Mouse (Mus musculus) layer of hippocampus, adult 9-10 months (tissue): ENCODE measurements around the gene Rbck1.
"Not testable (repeated sequence)": the region's sequence is repeated elsewhere in the genome, so short reads cannot be mapped to it uniquely, and the experiment has no call there.

Source experiments
- DNase-seq: peaks from one replicate; pipeline ENCODE4 v3.0.0; 2022; ENCODE audit warnings: low spot score

Gene Rbck1

DNA sequence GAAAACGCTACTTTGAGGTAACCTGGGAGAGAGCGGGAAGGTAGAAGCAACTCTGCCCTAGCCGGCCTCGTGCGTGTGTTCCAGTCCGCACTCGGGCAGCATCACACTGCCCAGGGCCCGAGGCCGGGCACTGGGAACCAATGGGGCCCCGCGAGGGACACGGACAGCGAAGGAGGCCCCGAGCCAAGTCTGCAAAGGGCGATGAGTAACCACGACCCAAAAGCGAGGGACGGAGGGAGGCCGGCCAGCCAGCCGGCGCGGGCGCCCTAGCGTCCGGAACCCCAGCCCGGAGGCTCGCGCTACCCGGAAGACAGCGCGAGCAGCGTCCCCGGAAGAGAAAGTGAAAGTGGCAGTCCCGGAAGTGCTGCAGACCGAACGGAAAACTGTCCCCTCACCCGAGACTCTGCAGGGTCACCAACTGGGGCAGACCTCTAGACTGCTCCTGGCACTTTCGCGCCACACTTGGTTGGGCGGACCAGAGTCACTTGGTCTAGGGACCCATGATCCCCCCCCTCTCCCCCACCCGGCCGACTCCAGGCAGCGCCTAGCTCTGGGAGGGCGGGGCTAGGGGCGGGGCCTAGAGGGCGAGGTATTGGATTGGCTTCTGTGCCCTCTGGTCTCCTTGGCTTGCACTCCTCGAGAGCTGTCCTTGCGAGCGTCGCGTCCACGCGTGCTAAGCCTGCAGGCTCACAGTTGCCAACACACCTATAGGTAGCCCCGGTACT, at the start of gene Rbck1:
Rbck1 (minus strand) TSS at position 553 of the 725 bp plus-strand sequence.
- peak; percentile 73 for DNase-seq

DNA sequence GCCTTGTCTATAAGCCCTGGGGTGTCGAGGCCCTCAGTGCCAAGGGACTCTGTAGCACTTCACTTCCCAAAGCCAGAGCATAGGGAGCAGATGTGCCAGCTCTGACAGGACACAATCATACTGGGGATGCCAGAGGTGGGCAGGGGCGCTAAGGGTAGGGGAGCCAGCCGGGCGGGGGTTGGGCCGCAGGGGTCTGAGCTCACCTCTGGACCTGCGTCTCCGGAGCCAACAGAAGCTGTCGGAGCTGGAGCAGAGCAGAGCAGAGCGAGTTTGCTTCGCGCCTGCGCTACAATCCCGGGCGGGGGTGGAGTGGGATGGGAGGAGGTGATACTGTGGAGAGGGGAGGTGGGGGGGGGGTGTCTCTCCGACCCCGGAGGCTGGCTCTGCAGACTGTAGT, 43.9 kb upstream of the Rbck1 start, which contains the start of gene Nrsn2:
Nrsn2 (minus strand) TSS at position 294 of the 397 bp plus-strand sequence.
- DNase-seq, result no peak

DNA sequence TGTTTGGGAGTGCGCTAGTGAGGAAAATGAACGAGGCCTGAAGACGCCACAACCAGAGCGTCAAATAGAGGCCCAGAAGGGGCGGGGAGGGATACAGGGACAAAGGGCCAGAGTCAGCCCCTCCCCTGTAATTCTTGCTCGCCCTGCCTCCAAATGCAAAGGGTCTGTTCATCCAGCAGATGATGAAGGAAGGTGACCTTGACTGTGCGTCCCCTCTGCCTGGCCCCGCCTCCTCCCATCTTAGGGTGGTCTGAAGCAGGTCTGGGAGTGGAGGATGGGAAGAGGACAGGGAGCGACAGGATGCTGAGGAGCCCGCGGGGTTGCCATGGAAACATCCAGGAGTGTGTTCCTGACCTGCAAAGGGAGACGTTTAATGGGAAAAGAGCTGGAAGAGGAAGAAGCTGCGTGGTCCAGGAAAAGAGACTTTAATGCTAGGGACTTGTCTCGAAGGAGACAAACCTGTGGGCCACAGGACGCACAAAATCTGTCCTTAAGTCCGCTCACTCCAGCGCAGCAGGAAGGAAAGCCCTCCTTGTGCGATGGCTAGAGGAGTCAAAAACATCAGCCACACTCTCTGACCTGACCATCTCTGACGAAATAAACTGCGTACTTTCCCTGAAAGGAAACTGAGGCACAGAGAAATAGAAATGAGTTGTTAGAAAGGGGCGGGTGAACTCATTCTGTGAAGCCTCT, 43.3 kb upstream of the Rbck1 start:
- no peak for DNase-seq

DNA sequence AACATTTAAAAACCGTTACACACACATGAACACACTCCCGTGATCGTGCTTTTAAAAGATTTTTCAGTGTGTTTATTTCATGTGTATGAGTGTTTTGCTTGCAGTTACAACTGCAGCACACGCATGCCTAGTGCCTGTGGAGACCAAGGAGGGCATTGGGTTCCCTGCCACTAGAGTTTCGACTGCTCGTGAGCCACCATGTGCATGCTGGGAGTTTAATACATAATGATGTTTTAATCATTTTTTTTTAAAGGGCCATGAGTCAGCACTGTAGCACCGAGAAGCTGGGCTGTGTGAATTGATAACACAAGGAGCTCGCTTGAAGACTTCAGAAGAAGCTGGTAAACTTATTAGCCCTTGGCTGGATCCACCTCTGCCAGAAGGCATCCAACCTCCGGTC, 41.1 kb upstream of the Rbck1 start:
- DNase-seq, result no peak

DNA sequence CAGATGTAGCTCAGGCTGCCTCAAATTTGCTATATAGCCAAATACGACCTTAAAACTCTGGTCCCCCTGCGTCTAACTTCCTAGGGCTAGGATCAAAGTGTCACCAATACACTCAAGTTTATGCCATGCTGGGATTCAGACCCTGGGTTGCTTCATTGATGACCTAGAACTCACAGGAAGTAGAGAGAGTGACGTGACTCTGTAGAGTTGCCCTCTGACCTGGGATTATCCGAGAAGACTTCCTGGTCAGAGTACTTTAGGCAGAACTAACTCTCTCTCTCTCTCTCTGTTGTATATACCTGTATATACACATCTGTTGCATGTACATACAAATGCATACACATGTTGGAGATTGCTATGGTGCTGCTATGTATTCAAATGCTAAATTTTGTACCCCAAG, 40.2 kb upstream of the Rbck1 start:
- DNase-seq, result no peak

DNA sequence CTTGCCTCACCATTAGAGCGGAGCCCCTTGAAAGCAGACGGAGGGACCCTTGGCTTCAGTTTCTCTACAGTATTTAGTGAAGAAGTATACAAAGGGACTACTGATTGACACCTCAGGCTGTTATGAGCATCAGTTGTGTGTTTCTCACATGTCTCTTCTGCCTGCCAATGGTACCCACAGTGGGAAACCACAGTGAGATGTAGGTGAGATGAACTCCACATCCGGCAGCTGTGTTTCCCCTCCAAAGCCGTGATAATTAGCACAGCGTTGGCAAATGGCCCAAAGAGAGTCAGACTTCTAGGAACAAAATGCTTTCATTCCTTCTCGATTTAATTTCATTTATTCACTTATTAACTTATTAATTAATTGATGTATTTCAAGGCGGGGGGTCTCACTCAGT, 39.7 kb upstream of the Rbck1 start:
- no peak for DNase-seq

DNA sequence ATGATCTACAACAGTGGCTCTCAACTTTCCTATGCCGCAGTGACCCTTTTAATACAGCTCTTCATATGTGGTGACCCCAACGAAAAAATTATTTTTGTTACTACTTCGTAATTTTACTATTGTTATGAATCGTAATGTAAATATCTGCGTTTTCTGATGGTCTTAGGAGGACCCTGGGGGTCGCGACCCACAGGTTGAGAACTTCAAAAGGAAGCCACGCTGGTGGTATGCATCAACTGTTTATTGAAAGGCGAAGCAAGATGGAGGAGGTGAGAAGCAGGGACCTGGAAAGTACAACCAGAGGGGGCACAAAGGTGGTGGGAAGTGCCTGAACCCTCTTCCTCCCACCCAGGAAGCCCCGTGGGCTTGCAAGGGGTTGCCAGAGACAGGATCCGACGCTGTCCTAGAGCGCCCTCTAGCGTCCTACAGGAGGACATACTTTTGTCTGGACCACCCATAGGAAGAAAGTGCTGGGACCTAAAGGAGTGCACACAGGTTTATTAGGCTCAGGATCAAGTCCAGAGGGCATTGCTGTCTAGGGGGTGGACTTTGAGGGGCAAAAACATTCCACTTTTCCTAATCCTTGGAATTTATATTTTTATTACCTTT, 36.2 kb upstream of the Rbck1 start:
- no peak for DNase-seq

DNA sequence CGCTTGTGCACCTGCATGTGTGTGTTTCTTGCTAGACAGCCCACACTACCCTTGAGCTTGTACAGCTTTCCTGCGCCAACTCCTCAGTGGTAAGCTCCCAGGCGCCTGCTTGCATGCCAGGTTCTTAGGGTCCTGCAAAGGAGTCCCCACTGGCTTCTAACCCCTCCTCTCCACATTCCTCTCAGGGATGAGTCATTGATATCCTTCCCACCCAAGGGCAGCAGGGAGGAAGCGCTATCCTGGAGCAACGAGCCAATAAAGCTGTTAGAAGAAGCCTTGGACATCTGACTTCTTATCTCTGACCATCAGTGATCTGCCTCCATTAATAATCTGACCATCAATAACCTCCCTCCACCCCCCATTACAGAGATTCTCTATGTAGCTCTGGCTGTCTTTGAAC, 35.5 kb upstream of the Rbck1 start:
- DNase-seq, result no peak

DNA sequence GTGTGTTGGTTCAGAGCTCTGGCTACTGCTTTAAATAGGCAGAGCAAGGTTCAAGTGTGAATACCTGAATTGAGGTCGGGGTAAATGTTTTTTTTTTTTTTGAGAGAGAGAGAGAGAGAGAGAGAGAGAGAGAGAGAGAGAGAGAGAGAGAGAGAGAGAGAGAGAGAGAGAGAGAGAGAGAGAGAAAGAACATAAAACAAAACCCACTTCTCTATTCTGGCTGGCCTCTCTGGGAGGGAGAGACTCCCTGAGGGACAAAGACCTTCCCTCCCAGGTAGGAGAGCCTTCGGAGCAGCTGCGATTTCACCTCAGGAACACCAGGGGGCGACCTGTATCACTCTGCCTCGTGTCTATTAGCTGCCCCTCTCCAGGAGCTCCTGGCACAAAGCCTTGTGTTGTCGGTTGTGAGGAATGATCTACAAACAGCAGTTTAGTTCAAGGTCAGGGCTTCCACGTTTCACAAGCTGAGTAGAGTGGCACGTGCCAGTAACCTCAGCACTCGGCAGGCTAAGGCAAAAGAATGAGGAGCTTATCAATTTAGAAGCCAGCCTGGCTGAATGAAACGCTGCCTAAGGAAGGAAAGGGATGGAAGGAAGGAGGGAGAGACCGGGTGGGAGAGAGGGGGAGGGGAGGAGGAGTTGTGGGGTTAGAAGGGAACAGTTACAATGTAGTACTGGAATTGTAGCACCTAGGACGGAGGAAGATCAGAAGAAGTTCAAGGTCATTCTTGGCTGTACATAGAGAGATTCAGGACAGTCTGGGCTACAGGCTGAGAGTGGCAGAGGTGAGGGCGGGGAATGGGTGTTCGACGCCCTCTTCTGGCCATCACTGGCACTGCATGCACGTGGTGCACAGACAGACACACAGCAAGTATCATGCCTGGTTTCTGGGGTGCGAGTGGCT, 31.0 kb upstream of the Rbck1 start:
- peak; percentile 59 for DNase-seq

DNA sequence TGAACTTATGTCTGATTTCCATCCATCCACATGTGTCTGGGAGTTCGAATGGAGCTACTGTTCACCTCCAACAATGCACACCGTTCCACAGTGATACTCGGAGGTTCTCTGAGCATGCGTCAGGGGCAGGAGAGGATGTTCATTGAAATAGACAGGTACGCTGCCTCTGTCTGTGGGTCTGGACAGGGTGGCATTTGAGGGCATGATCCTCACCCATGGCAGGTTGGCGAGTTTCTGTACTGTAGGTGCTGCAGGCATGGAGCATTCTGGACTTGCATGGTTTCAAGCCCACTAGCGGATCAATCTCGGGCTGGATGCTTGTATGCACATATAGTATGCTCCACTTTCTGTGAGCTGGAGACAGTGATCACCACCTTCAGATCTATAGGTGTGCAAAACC, 28.7 kb upstream of the Rbck1 start:
- no peak for DNase-seq

DNA sequence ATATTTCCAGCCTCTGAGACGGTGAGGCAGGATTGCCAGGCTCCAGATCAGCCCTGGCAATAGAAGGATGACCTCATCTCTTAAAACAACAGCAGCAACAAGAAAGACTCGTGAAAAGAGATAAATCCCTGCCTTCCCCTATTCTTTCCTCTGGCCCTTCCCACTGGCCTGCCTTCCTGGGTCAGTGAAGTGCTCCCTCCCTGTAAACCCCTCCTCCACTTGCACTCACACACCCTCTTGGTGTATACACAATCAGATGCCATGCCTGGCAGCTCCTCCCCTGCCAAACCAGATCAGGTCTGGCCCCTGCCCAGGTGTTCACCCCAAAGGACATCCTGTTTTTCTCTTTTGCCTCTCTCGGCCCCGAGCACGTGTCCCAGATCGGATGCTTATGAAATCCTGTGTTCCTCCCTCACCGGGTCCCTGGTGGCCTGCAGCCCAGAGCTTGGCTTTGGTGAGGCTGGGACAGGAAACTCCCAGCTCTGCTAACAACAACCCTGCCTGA, 27.9 kb upstream of the Rbck1 start:
- no peak for DNase-seq

DNA sequence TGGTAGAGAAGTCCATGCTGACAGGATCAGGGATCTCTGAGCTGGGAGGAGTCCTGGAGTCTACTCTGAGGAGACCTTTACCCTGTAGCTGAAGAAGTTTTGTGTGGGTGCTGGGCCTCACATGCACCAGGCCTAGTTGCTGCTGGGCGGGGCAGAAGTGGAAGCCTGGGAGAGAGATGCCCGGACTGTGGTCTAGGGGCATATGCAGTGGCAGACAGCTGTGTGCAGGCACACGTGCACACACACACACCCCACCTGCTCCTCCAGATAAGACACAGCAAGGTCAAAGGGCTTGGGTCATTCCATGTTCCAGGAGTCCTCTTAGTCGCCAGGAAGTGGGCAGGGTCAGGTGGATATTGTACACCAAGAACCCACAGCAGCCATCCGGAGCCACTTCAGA, 27.2 kb upstream of the Rbck1 start:
- DNase-seq, result no peak

DNA sequence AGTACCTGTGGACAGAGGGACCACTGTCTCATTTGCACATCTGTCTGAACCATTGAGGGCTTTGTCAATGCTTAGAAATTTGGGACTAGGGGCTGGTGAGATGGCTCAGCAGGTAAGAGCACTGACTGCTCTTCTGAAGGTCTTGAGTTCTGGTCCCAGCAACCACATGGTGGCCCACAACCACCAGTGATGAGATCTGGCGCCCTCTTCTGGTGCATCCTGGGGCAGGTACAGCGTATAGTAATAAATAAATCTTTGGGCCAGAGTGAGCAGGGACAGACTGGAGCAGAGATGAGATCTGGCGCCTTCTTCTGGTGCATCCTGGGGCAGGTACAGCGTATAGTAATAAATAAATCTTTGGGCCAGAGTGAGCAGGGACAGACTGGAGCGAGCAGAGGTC, 26.5 kb upstream of the Rbck1 start:
- DNase-seq, result not testable (repeated sequence)

DNA sequence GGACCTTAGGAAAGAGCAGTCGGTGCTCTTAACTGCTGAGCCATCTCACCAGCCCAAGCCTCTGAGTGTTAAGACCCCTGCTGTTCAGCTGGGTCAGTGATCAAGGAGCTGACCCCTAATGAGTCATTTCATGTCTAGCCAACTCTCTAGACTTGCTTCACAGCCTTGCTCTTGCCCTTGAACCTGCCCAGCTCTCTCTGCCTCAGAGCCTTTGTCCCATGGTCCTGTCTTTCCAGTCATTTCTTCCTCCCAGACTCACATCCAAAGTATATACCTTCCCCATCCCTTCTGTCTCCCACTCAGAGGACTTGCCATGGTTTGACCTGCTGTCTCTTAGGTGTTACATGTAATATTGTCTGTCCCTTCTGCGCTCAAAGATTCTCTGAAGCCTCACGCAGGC, 24.8 kb upstream of the Rbck1 start:
- no peak for DNase-seq

DNA sequence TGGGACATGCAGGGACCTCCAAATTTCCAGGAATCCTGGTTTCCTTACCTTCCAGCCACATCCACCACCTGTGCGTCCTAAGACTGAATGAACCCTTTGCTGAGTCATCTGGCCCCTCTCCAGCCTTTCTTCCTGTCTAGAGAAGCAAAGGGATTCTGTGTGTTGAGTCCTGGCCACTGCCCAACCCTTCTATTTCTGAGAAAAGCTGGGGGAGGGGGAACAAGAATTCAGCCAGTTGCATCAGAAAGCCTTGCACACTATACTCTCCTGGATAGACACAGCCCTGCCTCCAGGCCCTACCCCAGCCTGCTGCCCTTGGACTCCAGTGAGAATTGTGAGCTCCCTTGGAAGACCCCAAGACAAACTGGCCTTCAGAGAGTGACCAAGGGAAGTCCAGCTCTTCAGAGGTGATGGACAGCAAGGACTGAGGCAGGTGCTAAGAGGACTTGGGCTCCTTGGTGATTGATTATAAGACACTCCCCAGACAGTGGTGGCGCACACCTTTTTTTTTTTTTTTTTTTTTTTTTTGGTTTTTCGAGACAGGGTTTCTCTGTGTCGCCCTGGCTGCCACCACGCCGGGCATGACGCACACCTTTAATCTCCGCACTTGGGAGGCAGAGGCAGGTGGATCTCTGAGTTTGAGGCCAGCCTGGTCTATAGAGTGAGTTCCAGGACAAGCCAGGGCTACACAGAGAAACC, 17.5 kb upstream of the Rbck1 start:
- no peak for DNase-seq

DNA sequence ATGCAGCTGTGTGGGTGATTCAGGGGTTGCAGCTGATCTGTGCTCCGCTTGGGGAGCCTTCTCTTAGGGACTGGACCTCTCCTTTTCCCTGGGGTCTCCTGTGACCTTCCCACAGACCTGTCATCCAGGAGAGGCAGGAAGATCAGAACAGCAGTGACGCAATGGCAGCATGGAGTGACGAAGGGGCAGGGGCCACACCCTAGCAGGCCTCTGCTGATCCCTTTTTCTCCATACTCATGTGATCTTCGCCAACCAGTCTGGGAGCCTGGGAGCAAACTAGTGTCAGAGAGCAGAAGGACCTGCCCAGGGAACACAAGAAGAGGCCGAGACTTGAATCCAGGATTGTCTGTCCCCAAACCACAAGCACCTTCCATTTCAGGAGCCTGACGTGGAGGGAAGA, 16.8 kb upstream of the Rbck1 start:
- no peak for DNase-seq

DNA sequence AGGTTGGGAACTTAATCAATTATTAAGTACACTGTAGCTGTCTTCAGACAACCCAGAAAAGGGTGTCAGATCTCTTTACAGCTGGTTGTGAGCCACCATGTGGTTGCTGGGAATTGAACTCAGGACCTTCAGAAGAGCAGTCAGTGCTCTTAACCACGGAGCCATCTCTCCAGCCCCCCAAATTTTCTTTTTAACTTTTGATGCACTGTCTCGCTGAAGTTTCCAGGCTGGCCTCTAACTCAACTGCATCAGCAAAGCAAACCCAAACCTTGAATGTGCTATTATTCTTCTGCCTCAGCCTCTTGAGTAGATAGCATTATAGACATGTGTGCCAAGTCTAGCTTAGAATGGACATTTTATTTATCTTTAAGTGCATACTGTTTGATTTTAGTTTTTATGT, 15.3 kb upstream of the Rbck1 start:
- no peak for DNase-seq

DNA sequence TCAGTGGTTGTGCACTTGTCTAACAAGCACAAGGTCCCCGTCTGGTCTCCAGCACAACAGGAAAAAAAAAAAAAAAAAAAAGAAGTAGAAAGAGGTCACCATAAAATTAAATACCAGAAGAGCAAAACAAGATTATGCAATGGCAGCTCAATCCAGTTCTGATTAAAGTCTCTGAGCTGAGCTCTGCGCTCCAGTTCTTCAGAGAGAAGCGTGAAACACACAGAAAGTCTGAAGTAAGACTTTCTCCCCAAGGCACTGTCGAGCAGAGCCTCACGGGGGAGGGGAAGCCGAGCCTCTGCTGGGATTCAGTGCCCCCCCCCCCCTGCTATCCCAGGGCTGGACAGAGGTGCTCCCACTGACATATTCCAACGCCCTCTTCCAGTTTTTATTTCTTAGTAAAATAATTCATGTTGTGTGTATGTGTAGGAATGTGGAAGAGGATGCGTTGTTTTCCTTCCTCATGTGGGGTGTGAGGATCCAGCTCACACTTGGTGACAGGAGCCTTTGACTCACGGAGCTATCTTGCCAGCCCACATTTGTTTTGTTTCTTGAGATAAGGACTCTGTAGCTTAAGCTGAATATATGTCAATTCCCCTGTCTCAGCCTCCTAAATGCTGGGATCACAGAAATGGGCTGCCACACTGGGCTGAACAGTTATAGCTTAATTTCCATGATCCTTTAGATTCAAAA, 14.5 kb upstream of the Rbck1 start:
- no peak for DNase-seq

DNA sequence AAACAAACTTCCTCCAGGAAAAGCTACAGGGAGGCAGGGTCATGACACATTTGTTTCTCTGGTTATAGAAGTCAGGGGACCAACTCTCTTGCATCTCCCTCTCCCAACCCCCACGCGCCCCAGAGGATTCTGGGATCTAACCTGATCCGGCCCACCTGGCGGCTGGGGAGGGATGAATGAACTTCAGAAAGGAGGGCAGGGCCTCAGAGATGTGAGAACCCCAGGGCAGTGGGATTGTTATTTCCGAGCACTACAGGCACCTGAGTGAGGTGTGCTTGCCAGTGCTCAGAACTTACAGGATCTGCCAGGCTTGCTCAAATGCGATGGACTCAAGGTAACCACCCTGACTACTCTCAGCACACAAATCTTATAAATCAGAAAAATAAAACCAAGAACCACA, 12.9 kb upstream of the Rbck1 start:
- DNase-seq, result no peak

DNA sequence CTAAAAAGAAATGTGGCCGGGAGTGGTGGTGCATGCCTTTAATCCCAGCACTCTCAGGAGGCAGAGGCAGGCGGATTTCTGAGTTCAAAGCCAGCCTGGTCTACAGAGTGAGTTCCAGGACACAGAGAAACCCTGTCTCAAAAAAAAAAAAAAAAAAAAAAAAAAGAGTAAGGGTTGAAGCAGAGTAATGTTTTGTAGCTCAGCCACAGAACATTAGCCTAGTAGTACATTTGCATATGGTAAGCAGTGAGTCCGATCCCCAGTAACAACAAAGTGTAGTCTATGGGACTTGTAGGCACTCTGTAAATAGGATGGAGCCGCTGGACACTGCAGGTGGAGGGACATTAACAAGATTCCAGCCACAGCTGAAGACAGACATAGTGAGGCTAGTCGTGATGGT, 12.5 kb upstream of the Rbck1 start:
- DNase-seq, result no peak

DNA sequence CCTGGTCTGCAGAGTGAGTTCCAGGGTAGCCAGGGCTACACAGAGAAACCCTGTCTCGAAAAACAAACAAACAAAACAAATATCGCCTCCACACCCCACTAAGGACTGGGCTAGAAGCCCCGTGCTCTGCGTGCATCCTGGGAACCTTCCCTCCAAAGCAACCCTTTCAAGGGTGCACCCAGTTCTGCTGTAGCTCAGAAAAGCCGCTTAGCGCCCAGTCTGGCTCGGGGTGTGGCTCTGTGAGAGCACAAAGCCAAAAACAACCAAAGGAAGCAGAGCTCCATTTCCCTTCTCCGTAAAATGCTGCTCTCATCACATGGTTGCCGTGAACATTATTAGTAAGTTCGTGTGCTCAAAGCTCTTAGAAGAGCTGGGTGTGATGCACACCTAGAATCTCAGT, 11.9 kb upstream of the Rbck1 start:
- DNase-seq, result no peak
